9 mouse cellular contexts compared by ENCODE assay signal in genomic region chr12:82946507-82946906, GRCm38 (mm10).
DNase-seq lines count a peak whose midpoint lies in the region; ATAC-seq and TF ChIP-seq lines count a peak whose summit lies in the region.
"Had no signal": no experiment of that assay in that cellular context is flagged by ENCODE, and none has a peak within 500 bp of the region (broad histone marks: within the 10 kb centered on the region; RNA-seq: fewer than 3 reads in every experiment).

No protein-coding gene starts in this region.

- TF ChIP-seq POLR2A in lung, adult 2 months (IDR thresholded peaks at IDR 0.05; ENCODE audit: borderline replicate concordance, extremely low read depth, low read depth, low read length): no peak

- H3K4me2 ChIP-seq in embryonic facial prominence, embryonic 11.5 days (ENCODE audit: low read depth, low read length): no peak overlapping the region
- H3K4me2 ChIP-seq: liver, embryonic 15.5 days had no signal

- peak; percentile 62 for DNase-seq in ES-E14 (ENCODE audit: low read depth, low spot score)
- peak; percentile 76 for DNase-seq in adrenal gland, postnatal 25 days
- DNase-seq in embryonic facial prominence, embryonic 11.5 days (ENCODE audit: low spot score): peak; percentile 87
- peak; percentile 87 for DNase-seq in heart, embryonic 10.5 days (ENCODE audit: low spot score)
- peak; percentile 57 for DNase-seq in large intestine, adult 2 months (ENCODE audit: low read depth, low spot score)
- DNase-seq in lung, adult 2 months: peak; percentile 76
- peak; percentile 62 to 69 for DNase-seq in right cerebral cortex, postnatal 36 days (ENCODE audit: low spot score in 2 of 2)

- no peaks in the 10 kb centered on the region for H3K9me3 ChIP-seq in ES-E14 (ENCODE audit: control insufficient read depth, insufficient read depth, low read depth, low read length)
- H3K9me3 ChIP-seq in embryonic facial prominence, embryonic 11.5 days (replicated peaks; ENCODE audit: control insufficient read depth, low read length): no peaks in the 10 kb centered on the region
- no peaks in the 10 kb centered on the region for H3K9me3 ChIP-seq in heart, embryonic 10.5 days
- H3K9me3 ChIP-seq: liver, embryonic 15.5 days had no signal

- no peak overlapping the region for H3K4me3 ChIP-seq in ES-E14 (ENCODE audit: insufficient read depth in 1 of 2, low read depth in 1 of 2, low read length in 2 of 2, poor library complexity in 1 of 2, severe bottlenecking in 1 of 2)
- H3K4me3 ChIP-seq in embryonic facial prominence, embryonic 11.5 days (ENCODE audit: low read depth, low read length): no peak overlapping the region
- H3K4me3 ChIP-seq in heart, embryonic 10.5 days: no peak overlapping the region
- no peak overlapping the region for H3K4me3 ChIP-seq in lung, adult 2 months (replicated peaks; ENCODE audit: extremely low read depth, low read depth, low read length)
- H3K4me3 ChIP-seq: liver, embryonic 15.5 days had no signal

- 16% methylated on average over 5 of the region's 5 CpGs for WGBS in embryonic facial prominence, embryonic 11.5 days
- WGBS in heart, embryonic 10.5 days: 10% methylated on average over 5 of the region's 5 CpGs
- WGBS in large intestine, adult 2 months: 7% methylated on average over 5 of the region's 5 CpGs
- 11% methylated on average over 5 of the region's 5 CpGs for WGBS in lung, adult 2 months

- H3K9ac ChIP-seq in ES-E14 (ENCODE audit: insufficient read depth, low read depth, low read length, poor library complexity, severe bottlenecking): no peak overlapping the region
- no peak overlapping the region for H3K9ac ChIP-seq in embryonic facial prominence, embryonic 11.5 days (replicated peaks; ENCODE audit: low read length)
- H3K9ac ChIP-seq: liver, embryonic 15.5 days had no signal

- H3K36me3 ChIP-seq in ES-E14 (ENCODE audit: control insufficient read depth, insufficient read depth, low read length, poor library complexity, severe bottlenecking): no peaks in the 10 kb centered on the region
- H3K36me3 ChIP-seq in embryonic facial prominence, embryonic 11.5 days (replicated peaks; ENCODE audit: control insufficient read depth, insufficient read depth, low read depth, low read length): no peaks in the 10 kb centered on the region
- H3K36me3 ChIP-seq in heart, embryonic 10.5 days: no peaks in the 10 kb centered on the region
- H3K36me3 ChIP-seq: liver, embryonic 15.5 days had no signal

- H3K27me3 ChIP-seq in embryonic facial prominence, embryonic 11.5 days (ENCODE audit: control insufficient read depth, insufficient read depth, low read length): no peaks in the 10 kb centered on the region
- H3K27me3 ChIP-seq in heart, embryonic 10.5 days (ENCODE audit: insufficient read depth, poor library complexity, severe bottlenecking): no peaks in the 10 kb centered on the region
- H3K27me3 ChIP-seq: liver, embryonic 15.5 days had no signal

- H3K27ac ChIP-seq in ES-E14 (ENCODE audit: insufficient read depth, low read depth, low read length, poor library complexity, severe bottlenecking): no peak overlapping the region
- H3K27ac ChIP-seq in embryonic facial prominence, embryonic 11.5 days (replicated peaks; ENCODE audit: low read depth, low read length): no peak overlapping the region
- peak overlapping the region; percentile 67; the same call in 1 of the 2 replicates for H3K27ac ChIP-seq in heart, embryonic 10.5 days
- H3K27ac ChIP-seq: liver, embryonic 15.5 days had no signal

- TF ChIP-seq CTCF in lung, adult 2 months (IDR thresholded peaks at IDR 0.05; ENCODE audit: insufficient read depth, low read length): peak; percentile 16; the same call in 1 of the 2 replicates

- in situ Hi-C loops in ES-E14 (cut with MboI; ENCODE audit: low sequenced_read_pairs in 2 of 2, unreplicated experiment in 2 of 2): no loop called here

- ATAC-seq in embryonic facial prominence, embryonic 11.5 days (replicated peaks; ENCODE audit: insufficient number of reproducible peaks, low FRiP score, low TSS enrichment, low read depth): no peak
- no peak for ATAC-seq in inflammation-experienced regulatory T-cells, adult 6 months

- H3K4me1 ChIP-seq in ES-E14 (ENCODE audit: control insufficient read depth in 2 of 2, insufficient read depth in 2 of 2, low read length in 2 of 2, poor library complexity in 1 of 2): no peaks in the 10 kb centered on the region
- H3K4me1 ChIP-seq in embryonic facial prominence, embryonic 11.5 days (ENCODE audit: control insufficient read depth, insufficient read depth, low read length): no peaks in the 10 kb centered on the region
- H3K4me1 ChIP-seq in heart, embryonic 10.5 days: peaks cover 14% of the 10 kb centered on the region
- no peaks in the 10 kb centered on the region for H3K4me1 ChIP-seq in lung, adult 2 months (ENCODE audit: control insufficient read depth, insufficient read depth, low read length)
- H3K4me1 ChIP-seq: liver, embryonic 15.5 days had no signal

TF ChIP-seq in ES-E14, 5 proteins besides CTCF, POLR2A, EP300 and RAD21:
- TF ChIP-seq CHD2 (IDR thresholded peaks at IDR 0.05; ENCODE audit: low read depth, low read length) (no peak), HCFC1 (IDR thresholded peaks at IDR 0.05; ENCODE audit: borderline replicate concordance, insufficient read depth, low read length) (no peak), ZC3H11A (IDR thresholded peaks at IDR 0.05; ENCODE audit: borderline replicate concordance, low read depth, low read length) (peak; percentile 59), MAFK (IDR thresholded peaks at IDR 0.05; ENCODE audit: insufficient read depth, low read depth, low read length) (no peak)
TF ChIP-seq in ES-E14: peak in this region for 1.
